Mouse (Mus musculus): ENCODE results near the gene Akt2. TPM values are rescaled to one million over a fixed set of nuclear protein-coding genes. Genes with fewer than 3 reads are reported as not detected.

Gene Akt2
- polyA plus RNA-seq, 1 experiment from 2014 or later = 98.5 TPM

DNA sequence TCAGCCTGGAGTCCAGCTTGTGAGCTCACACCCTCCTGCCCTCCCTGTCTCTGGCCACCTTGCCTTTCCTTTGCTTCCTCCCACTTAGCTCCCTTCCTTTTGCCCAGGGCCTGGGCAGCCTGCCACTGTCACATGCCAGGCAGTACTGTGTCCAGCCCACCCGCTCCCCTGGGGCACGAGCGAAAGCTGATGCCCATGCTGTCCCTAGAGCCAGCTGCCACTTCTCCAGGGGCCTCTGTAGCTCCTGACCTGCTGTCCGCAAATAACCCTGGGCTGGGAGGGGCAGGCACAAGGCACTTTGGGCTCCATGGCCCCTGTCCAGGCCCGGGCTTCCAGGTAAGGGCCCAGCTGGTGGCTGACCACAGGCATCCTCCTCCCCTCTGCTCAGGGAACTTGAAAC lies 16.2 kb downstream of the Akt2 start:
- Histone ChIP-seq H3K27me3 (no peaks in the 10 kb centered on the region), H3K4me1 (peaks cover 47% of the 10 kb centered on the region), H3K36me3 (peaks cover 21% of the 10 kb centered on the region), H3K4me3 (no peak overlapping the region), H3K27ac (no peak overlapping the region), H3K9me3 (no peaks in the 10 kb centered on the region), H3K9ac (no peak overlapping the region), H3K4me2 (no peak overlapping the region)
- WGBS = 59% methylated on average over 5 of the region's 5 CpGs
- ATAC-seq (ENCODE audit: borderline replicate concordance, extremely low read depth, low FRiP score, low TSS enrichment) = no peak

DNA sequence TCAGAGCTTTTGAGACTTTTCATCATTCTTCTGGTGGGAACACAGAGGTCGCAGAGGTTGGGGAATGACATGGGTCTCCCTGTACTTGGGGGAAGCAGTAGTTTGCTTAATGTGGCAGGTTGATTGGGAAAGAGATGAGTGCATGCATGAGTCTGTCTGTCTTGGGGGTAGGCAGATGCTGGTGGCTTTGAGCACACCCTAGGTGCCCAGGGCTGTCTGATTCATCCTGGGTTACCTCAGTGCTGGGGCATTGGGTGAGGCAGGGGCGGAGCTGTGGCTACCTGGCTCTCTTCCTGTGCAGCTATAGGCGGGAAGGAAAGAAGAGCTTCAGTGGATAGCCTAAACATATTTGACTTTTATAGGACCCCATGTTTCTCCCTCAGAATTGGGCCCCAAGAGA lies 16.8 kb downstream of the Akt2 start:
- Histone ChIP-seq H3K27me3 (no peaks in the 10 kb centered on the region), H3K9ac (no peak overlapping the region), H3K27ac (no peak overlapping the region), H3K4me3 (no peak overlapping the region), H3K4me1 (peaks cover 42% of the 10 kb centered on the region), H3K9me3 (no peaks in the 10 kb centered on the region), H3K4me2 (no peak overlapping the region), H3K36me3 (peaks cover 21% of the 10 kb centered on the region)
- WGBS = 87% methylated on average over 3 of the region's 3 CpGs
- ATAC-seq (ENCODE audit: borderline replicate concordance, extremely low read depth, low FRiP score, low TSS enrichment) = no peak

DNA sequence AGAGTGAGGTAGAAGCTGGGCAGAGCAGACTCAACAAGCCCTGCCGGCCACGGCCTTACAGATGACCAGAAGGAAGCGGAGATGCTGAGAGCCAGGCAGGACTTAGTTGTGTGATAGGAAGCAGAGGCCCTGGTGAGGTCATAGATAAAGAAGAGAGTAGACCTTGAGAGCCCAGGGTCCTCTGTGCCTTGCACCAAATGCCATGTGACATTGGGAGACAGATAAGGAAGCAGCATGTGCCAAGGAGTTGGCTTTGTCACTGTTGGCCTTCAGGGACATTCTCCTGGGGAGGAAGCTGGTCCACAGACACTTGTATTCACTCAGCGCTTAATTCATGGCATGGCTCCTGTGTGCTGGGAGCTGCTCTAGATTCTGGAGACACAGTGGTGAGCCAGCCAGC lies 17.9 kb downstream of the Akt2 start:
- Histone ChIP-seq H3K27ac (no peak overlapping the region), H3K4me3 (no peak overlapping the region), H3K4me2 (no peak overlapping the region), H3K9me3 (no peaks in the 10 kb centered on the region), H3K9ac (no peak overlapping the region), H3K27me3 (no peaks in the 10 kb centered on the region), H3K4me1 (peaks cover 34% of the 10 kb centered on the region), H3K36me3 (peaks cover 21% of the 10 kb centered on the region)
- WGBS = 95% methylated on average over 4 of the region's 4 CpGs
- no peak for ATAC-seq (ENCODE audit: borderline replicate concordance, extremely low read depth, low FRiP score, low TSS enrichment)

GRCm38 (mm10) chr7:27609688-27610087 lies 18.3 kb downstream of the Akt2 start:
- no peak for ATAC-seq (ENCODE audit: borderline replicate concordance, extremely low read depth, low FRiP score, low TSS enrichment)
- Histone ChIP-seq H3K4me2 (no peak overlapping the region), H3K36me3 (peaks cover 21% of the 10 kb centered on the region), H3K4me3 (no peak overlapping the region), H3K27ac (no peak overlapping the region), H3K9ac (no peak overlapping the region), H3K4me1 (peaks cover 29% of the 10 kb centered on the region), H3K27me3 (no peaks in the 10 kb centered on the region), H3K9me3 (no peaks in the 10 kb centered on the region)
- WGBS = 80% methylated on average over 2 of the region's 2 CpGs

DNA sequence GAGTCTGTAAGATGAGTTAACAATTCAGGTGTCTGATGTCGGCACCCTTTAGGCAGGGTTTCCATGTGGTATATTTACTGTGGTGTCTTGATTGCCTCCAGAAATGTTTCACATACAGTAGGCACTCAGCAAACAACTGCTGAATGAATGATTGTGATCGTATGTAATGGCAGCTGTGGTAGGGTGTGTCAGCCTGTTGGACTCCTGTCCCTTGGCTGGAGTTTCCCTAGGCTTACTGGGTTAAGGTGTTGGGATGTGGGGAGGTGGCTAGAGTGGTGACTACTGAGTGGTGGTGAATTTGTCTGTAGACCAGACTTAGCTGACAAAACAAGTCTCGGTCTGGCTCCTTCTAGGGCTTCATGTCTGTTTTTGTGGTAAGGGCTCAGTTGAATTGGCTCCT lies 19.0 kb downstream of the Akt2 start:
- ATAC-seq (ENCODE audit: borderline replicate concordance, extremely low read depth, low FRiP score, low TSS enrichment) = no peak
- peaks cover 24% of the 10 kb centered on the region for H3K4me1 ChIP-seq

GRCm38 (mm10) chr7:27610871-27611270 lies 19.5 kb downstream of the Akt2 start:
- H3K9ac ChIP-seq = no peak overlapping the region
- no peak overlapping the region for H3K27ac ChIP-seq
- peaks cover 23% of the 10 kb centered on the region for H3K36me3 ChIP-seq
- no peaks in the 10 kb centered on the region for H3K9me3 ChIP-seq
- H3K27me3 ChIP-seq = no peaks in the 10 kb centered on the region
- H3K4me2 ChIP-seq = no peak overlapping the region
- no peak for ATAC-seq (ENCODE audit: borderline replicate concordance, extremely low read depth, low FRiP score, low TSS enrichment)
- WGBS = 89% methylated on average over 5 of the region's 5 CpGs
- no peak overlapping the region for H3K4me3 ChIP-seq
- peaks cover 19% of the 10 kb centered on the region for H3K4me1 ChIP-seq

More for the DNA sequence above, 19.0 kb downstream of the Akt2 start:
- no peak overlapping the region for H3K9ac ChIP-seq
- H3K4me2 ChIP-seq = no peak overlapping the region
- 92% methylated on average over 3 of the region's 3 CpGs for WGBS
- no peak overlapping the region for H3K27ac ChIP-seq
- H3K9me3 ChIP-seq = no peaks in the 10 kb centered on the region
- peaks cover 21% of the 10 kb centered on the region for H3K36me3 ChIP-seq
- H3K27me3 ChIP-seq = no peaks in the 10 kb centered on the region
- no peak overlapping the region for H3K4me3 ChIP-seq

DNA sequence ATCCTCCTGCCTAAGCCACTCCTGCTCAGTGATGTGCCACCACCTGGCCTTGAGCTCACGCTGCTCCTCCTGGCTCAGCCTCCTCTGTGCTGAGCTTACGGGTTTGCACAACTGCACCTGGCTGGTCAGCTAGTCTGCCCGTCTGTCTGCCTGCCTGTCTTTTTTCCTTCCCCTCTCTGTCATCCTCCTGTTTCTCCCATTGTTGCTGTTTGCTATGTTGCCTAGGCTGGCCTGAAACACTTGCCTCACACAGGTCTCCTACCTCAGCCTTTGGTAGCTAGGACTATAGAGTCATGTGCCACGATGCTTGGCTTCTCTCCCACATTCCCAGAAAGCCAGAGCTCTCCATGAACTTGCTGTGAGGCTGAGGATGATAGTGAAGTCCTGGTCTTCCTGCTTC lies 21.6 kb downstream of the Akt2 start:
- H3K4me1 ChIP-seq = no peaks in the 10 kb centered on the region
- no peak overlapping the region for H3K4me2 ChIP-seq
- H3K4me3 ChIP-seq = no peak overlapping the region
- no peak for ATAC-seq (ENCODE audit: borderline replicate concordance, extremely low read depth, low FRiP score, low TSS enrichment)
- H3K9ac ChIP-seq = no peak overlapping the region
- H3K27ac ChIP-seq = no peak overlapping the region
- 76% methylated on average over 4 of the region's 4 CpGs for WGBS
- H3K9me3 ChIP-seq = no peaks in the 10 kb centered on the region
- peaks cover 44% of the 10 kb centered on the region for H3K36me3 ChIP-seq
- H3K27me3 ChIP-seq = no peaks in the 10 kb centered on the region

DNA sequence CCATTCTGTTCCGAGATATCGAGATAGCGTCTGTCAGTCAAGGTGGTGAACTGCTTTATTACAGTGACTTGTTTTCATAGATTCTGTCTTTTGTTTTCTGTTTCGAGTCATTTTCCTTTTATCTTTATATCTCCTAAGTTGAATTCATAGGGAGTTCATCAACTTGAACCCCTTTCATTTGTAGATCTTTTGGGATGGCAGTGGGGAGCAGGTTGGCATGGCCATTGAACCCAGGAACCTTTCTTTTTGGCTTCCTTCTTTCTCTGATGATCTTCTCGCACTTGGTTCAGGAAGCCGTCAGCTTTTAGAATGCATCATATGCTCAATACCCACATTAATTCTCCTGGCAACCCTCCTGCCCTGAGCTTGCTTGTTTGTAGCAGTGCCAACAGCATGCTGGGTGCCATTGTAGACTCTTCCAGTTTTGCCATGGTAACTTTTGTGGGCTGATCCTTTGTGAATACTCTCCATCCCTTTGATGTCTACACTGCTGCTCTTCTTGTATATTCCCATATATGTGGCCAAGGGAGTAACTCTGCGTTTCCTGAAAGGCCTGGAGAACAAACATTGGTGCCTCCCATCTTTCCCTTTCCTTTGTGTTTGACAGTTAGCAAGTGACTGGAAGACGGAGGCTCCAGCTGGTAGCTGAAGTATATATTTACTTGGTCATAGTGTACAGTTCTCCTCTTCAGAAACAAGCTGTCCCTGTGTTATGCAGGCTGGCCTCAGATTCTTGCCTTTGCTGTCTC lies 22.6 kb downstream of the Akt2 start:
- ATAC-seq (ENCODE audit: borderline replicate concordance, extremely low read depth, low FRiP score, low TSS enrichment) = no peak
- Histone ChIP-seq H3K36me3 (peaks cover 53% of the 10 kb centered on the region), H3K4me2 (no peak overlapping the region), H3K9ac (no peak overlapping the region), H3K9me3 (no peaks in the 10 kb centered on the region), H3K27me3 (no peaks in the 10 kb centered on the region), H3K4me3 (no peak overlapping the region), H3K27ac (no peak overlapping the region), H3K4me1 (no peaks in the 10 kb centered on the region)
- 67% methylated on average over 8 of the region's 8 CpGs for WGBS

DNA sequence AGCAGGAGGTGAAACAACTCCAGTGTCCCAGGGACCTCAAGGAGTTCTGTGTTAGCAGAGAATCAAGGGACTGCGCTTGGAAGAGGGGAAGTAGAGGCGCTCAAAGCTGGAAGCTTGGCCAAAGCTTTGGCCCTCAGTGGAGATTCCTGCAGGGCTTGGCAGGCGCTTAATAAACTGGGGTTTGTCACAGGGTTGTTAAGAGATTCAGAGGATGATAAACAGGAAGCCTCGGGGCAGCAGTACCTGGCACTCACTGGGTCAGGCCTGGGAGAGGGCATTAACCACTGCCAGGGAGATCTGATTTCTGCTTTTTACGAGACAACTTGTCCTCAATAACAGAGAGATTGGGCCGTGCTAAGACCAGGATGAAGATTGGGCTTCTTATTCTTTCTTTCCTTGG lies 29.7 kb downstream of the Akt2 start:
- H3K4me3 ChIP-seq = no peak overlapping the region
- no peaks in the 10 kb centered on the region for H3K4me1 ChIP-seq
- ATAC-seq (ENCODE audit: borderline replicate concordance, extremely low read depth, low FRiP score, low TSS enrichment) = no peak
- 79% methylated on average over 6 of the region's 6 CpGs for WGBS
- H3K9ac ChIP-seq = no peak overlapping the region
- peaks cover 75% of the 10 kb centered on the region for H3K36me3 ChIP-seq
- no peaks in the 10 kb centered on the region for H3K9me3 ChIP-seq
- no peaks in the 10 kb centered on the region for H3K27me3 ChIP-seq
- no peak overlapping the region for H3K4me2 ChIP-seq
- H3K27ac ChIP-seq = no peak overlapping the region

DNA sequence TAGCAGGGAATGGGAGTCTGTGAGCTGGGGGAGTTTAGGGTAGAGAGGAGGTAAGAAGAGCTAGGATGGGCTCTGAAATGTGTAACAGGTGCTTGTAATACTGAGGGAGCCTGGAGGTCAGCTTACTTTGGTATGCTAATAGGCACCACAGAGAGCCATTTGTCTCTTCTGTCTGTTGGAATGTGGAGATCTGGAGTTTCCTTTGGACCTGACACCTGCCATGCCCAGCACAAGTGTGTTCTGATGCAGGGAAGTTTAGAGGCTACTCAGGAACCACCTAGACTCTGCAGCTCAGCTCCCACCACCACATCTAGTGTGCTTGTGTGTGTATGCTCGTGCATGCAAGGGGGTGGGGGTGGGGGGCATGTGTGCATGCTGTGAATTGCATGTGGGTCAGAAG lies 30.9 kb downstream of the Akt2 start:
- Histone ChIP-seq H3K4me3 (no peak overlapping the region), H3K9ac (no peak overlapping the region), H3K36me3 (peaks cover 69% of the 10 kb centered on the region), H3K9me3 (no peaks in the 10 kb centered on the region), H3K4me2 (no peak overlapping the region), H3K4me1 (no peaks in the 10 kb centered on the region), H3K27me3 (no peaks in the 10 kb centered on the region), H3K27ac (no peak overlapping the region)
- 87% methylated on average over 1 of the region's 1 CpGs for WGBS
- no peak for ATAC-seq (ENCODE audit: borderline replicate concordance, extremely low read depth, low FRiP score, low TSS enrichment)

GRCm38 (mm10) chr7:27624967-27625366 lies 33.6 kb downstream of the Akt2 start:
- Histone ChIP-seq H3K27ac (no peak overlapping the region), H3K27me3 (no peaks in the 10 kb centered on the region), H3K4me1 (no peaks in the 10 kb centered on the region), H3K4me3 (no peak overlapping the region), H3K9ac (no peak overlapping the region), H3K9me3 (no peaks in the 10 kb centered on the region), H3K36me3 (peaks cover 69% of the 10 kb centered on the region), H3K4me2 (no peak overlapping the region)
- ATAC-seq (ENCODE audit: borderline replicate concordance, extremely low read depth, low FRiP score, low TSS enrichment) = no peak

DNA sequence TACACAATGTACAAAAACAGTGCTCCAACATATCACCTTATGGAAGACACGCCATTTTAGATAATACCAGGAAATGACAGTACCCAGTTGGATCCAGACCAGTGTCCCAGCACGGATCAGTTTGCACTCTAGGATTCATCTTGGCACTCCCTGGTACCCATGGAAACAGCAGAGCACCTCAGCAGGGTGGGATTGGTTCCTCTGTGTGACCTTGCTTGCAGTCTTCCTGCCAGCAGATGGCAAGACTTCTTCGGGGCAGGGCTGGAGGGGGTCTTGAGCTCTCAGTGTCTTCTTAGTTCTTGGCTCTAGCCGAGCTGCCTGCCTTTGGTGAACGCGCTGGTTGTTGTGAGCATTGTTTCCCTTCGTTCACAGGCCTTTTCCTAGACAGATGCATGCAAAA lies 36.4 kb downstream of the Akt2 start:
- Histone ChIP-seq H3K9ac (no peak overlapping the region), H3K4me3 (no peak overlapping the region), H3K4me2 (no peak overlapping the region), H3K9me3 (no peaks in the 10 kb centered on the region), H3K27me3 (no peaks in the 10 kb centered on the region), H3K27ac (no peak overlapping the region), H3K4me1 (no peaks in the 10 kb centered on the region), H3K36me3 (peaks cover 61% of the 10 kb centered on the region)
- WGBS = 86% methylated on average over 7 of the region's 7 CpGs
- no peak for ATAC-seq (ENCODE audit: borderline replicate concordance, extremely low read depth, low FRiP score, low TSS enrichment)

DNA sequence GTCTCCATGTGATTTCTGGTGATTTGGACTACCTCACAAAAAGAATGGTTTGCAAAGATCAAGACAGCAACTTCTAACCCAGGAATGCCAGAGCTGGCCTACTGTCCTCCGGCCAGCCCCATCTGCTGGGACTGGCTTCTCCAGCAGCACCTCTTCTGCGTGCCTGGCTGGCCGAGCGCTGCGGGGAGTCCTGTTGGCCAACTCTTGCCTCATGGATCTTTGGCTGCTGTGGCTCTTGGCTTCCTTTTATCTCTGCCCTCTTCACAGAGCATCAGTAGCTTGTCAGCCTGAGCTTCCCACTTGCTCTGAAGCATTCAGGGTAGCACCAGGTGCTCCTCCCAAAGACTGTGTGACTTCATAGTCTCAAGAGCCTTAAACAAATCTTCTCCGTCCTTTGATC lies 36.8 kb downstream of the Akt2 start:
- H3K36me3 ChIP-seq = peaks cover 61% of the 10 kb centered on the region
- no peak for ATAC-seq (ENCODE audit: borderline replicate concordance, extremely low read depth, low FRiP score, low TSS enrichment)

More for the DNA sequence above, 36.8 kb downstream of the Akt2 start:
- 93% methylated on average over 6 of the region's 6 CpGs for WGBS
- no peak overlapping the region for H3K4me3 ChIP-seq
- no peak overlapping the region for H3K9ac ChIP-seq
- H3K27me3 ChIP-seq = no peaks in the 10 kb centered on the region
- H3K4me2 ChIP-seq = no peak overlapping the region
- H3K27ac ChIP-seq = no peak overlapping the region
- H3K9me3 ChIP-seq = no peaks in the 10 kb centered on the region
- no peaks in the 10 kb centered on the region for H3K4me1 ChIP-seq
